Mouse (Mus musculus) CH12.LX (cell line): ENCODE results near the gene Tbpl1.
A peak's percentile ranks its signal among the peaks of the same experiment; 100 is the strongest.

Experiments
- CTCF ChIP-seq, 2 experiments: IDR thresholded peaks in 1 of 2; conservative IDR thresholded peaks in 1 of 2; 2 replicates each; pipeline ENCODE4 v1.5.1; 2011 to 2012; ENCODE audit warnings: low read depth in 2 of 2, low read length in 2 of 2, improper control_type of control experiment in 1 of 2, inconsistent platforms in 1 of 2, mild to moderate bottlenecking in 1 of 2, moderate library complexity in 1 of 2
- EP300 ChIP-seq: IDR thresholded peaks from 2 replicates; pipeline ENCODE4 v1.6.1; 2011; ENCODE audit warnings: low read length, improper control_type of control experiment
- GABPA ChIP-seq: IDR thresholded peaks from 2 replicates; pipeline ENCODE4 v1.6.1; 2012; ENCODE audit warnings: low read depth, low read length, improper control_type of control experiment, inconsistent platforms; ENCODE audit not compliant: insufficient replicate concordance
- IRF4 ChIP-seq: IDR thresholded peaks from 2 replicates; pipeline ENCODE4 v1.6.1; 2014; ENCODE audit warnings: low read depth, mild to moderate bottlenecking, inconsistent platforms, low read length, improper control_type of control experiment
- POLR2A ChIP-seq: IDR thresholded peaks from 2 replicates; pipeline ENCODE4 v1.6.1; 2011; ENCODE audit warnings: low read depth, mild to moderate bottlenecking, improper control_type of control experiment, low read length
- TCF12 ChIP-seq: IDR thresholded peaks from 2 replicates; pipeline ENCODE4 v1.6.1; 2014; ENCODE audit warnings: low read depth, mild to moderate bottlenecking, inconsistent platforms, low read length, improper control_type of control experiment

- TF ChIP-seq EP300 (no peak), IRF4 (no peak), POLR2A (no peak), TCF12 (no peak), GABPA (no peak), CTCF (conservative IDR thresholded peaks at IDR 0.05 in 1 of 2, IDR thresholded peaks at IDR 0.05 in 1 of 2; ENCODE audit: low read depth in 2 of 2, low read length in 2 of 2) (peak; percentile 46 to 83)
Observed at GRCm38 (mm10) chr10:22714520-22714919, 17.2 kb downstream of the Tbpl1 start.
